Mouse (Mus musculus) stomach, embryonic 15.5 days (tissue): ENCODE results near the gene Olfr1510. TPM values are rescaled to one million over a fixed set of nuclear protein-coding genes. Genes with fewer than 3 reads are reported as not detected.
"Not testable (repeated sequence)": the region's sequence is repeated elsewhere in the genome, so short reads cannot be mapped to it uniquely, and the experiment has no call there.

ENCODE experiments used
- ATAC-seq: fragments of 200-750 bp; cut with Nextera tagmentation; 2 replicates; pipeline ENCODE4 v1.8.0; 2017; ENCODE audit warnings: low read depth, moderate number of reproducible peaks, moderate TSS enrichment; ENCODE audit not compliant: insufficient read depth, low FRiP score
- H3K27ac ChIP-seq: fragments of 300-500 bp; sonication (generic); 2 replicates; pipeline ENCODE4 v1.5.1; 2015; ENCODE audit warnings: mild to moderate bottlenecking, inconsistent platforms
- H3K27me3 ChIP-seq: fragments of 300-500 bp; sonication (generic); replicated peaks from 2 replicates; pipeline ENCODE4 v1.6.1; 2015; ENCODE audit warnings: inconsistent platforms
- H3K36me3 ChIP-seq: fragments of 300-500 bp; sonication (generic); 2 replicates; pipeline ENCODE4 v1.6.1; 2015; ENCODE audit warnings: inconsistent platforms
- H3K4me1 ChIP-seq: fragments of 300-500 bp; sonication (generic); 2 replicates; pipeline ENCODE4 v1.6.1; 2015; ENCODE audit warnings: inconsistent platforms
- H3K4me2 ChIP-seq: fragments of 300-500 bp; sonication (generic); 2 replicates; pipeline ENCODE4 v1.6.1; 2015; ENCODE audit warnings: mild to moderate bottlenecking, inconsistent platforms
- H3K4me3 ChIP-seq: fragments of 300-500 bp; sonication (generic); replicated peaks from 2 replicates; pipeline ENCODE4 v1.5.1; 2015; ENCODE audit warnings: inconsistent platforms
- H3K9ac ChIP-seq: fragments of 300-500 bp; sonication (generic); 2 replicates; pipeline ENCODE4 v1.6.1; 2015; ENCODE audit warnings: inconsistent platforms
- H3K9me3 ChIP-seq: fragments of 300-500 bp; sonication (generic); 2 replicates; pipeline ENCODE4 v1.6.1; 2016; ENCODE audit warnings: inconsistent platforms
- WGBS: fragments of 180-500 bp; shearing (Covaris S2); methylation state at CpG from one replicate; pipeline ENCODE4 v1.1.7; 2015; 5-methylcytosine and 5-hydroxymethylcytosine counted together
- polyA plus RNA-seq: library from polyadenylated mRNA; unstranded; fragments of >200 nt; fragmentation: Nextera tagmentation; extraction: Ambion mirVana; gene quantifications from 2 replicates; pipeline ENCODE4 v1.2.1, GENCODE M21; 2015

Gene Olfr1510
- polyA plus RNA-seq = not detected in 2 replicates

DNA sequence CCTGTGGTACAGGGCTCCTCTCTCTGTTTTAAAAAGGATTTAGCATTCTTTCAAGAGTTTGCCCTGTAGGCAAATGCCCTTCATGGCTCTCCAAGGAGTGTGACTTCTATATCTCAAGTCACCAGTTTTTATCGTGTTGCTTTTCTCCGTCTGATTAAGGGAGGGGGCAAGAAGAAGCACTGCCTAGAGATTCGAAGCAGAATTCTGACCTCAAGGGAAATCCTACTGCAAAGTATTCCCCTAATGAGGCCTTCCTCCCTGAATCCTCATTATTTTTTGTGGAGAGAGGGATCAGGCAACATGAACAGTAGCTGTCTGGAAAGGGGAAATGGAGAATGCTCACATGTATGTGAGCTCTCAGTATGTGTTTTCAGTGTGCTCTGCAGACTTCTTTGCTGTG lies at the start of gene Olfr1510:
TSS of gene Olfr1510 (minus strand) at position 101 of the 400 bp plus-strand sequence.
- Histone ChIP-seq H3K4me3 (no peak within 1 kb of the TSS), H3K36me3 (no peaks in the 10 kb centered on the region), H3K4me2 (no peak within 1 kb of the TSS), H3K4me1 (no peaks in the 10 kb centered on the region), H3K9me3 (no peaks in the 10 kb centered on the region), H3K27ac (no peak within 1 kb of the TSS), H3K9ac (no peak within 1 kb of the TSS), H3K27me3 (no peaks in the 10 kb centered on the region)
- no peak for ATAC-seq
- 84% methylated on average over 3 of the region's 3 CpGs for WGBS

GRCm38 (mm10) chr14:52461928-52462327 lies 47.8 kb upstream of the Olfr1510 start:
- Histone ChIP-seq H3K9me3 (no peaks in the 10 kb centered on the region), H3K9ac (no peak overlapping the region), H3K4me3 (no peak overlapping the region), H3K4me2 (no peak overlapping the region), H3K27ac (no peak overlapping the region), H3K36me3 (no peaks in the 10 kb centered on the region), H3K4me1 (no peaks in the 10 kb centered on the region), H3K27me3 (no peaks in the 10 kb centered on the region)
- no peak for ATAC-seq

DNA sequence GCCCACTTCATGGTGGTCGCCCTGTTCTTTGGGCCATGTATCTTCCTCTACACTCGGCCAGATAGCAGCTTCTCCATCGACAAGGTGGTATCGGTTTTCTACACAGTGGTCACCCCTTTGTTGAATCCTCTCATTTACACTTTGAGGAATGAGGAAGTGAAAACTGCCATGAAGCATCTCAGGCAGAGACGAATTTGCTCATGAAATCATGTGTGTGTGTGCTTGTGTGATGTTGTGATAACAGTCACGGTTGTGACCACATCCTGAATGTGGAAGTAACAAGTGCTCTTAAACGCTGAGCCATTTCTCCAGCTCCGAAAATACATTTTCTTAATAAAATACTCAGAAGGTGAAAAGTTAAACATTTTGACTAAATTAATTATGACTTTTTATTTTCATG lies 37.0 kb upstream of the Olfr1510 start:
- Histone ChIP-seq H3K9me3 (no peaks in the 10 kb centered on the region), H3K4me1 (no peaks in the 10 kb centered on the region), H3K36me3 (no peaks in the 10 kb centered on the region), H3K4me3 (no peak overlapping the region), H3K9ac (no peak overlapping the region), H3K27me3 (no peaks in the 10 kb centered on the region), H3K27ac (no peak overlapping the region), H3K4me2 (no peak overlapping the region)
- 82% methylated on average over 8 of the region's 8 CpGs for WGBS
- ATAC-seq = no peak

GRCm38 (mm10) chr14:52442690-52443089 lies 28.5 kb upstream of the Olfr1510 start, which contains the start of gene Olfr1509:
TSS of gene Olfr1509 (plus strand) at chr14:52442990.
- no peak within 1 kb of the TSS for H3K27ac ChIP-seq
- no peak within 1 kb of the TSS for H3K9ac ChIP-seq
- H3K9me3 ChIP-seq = no peaks in the 10 kb centered on the region
- ATAC-seq = no peak
- no peaks in the 10 kb centered on the region for H3K36me3 ChIP-seq
- H3K4me3 ChIP-seq = no peak within 1 kb of the TSS
- H3K27me3 ChIP-seq = no peaks in the 10 kb centered on the region
- no peak within 1 kb of the TSS for H3K4me2 ChIP-seq
- H3K4me1 ChIP-seq = no peaks in the 10 kb centered on the region

GRCm38 (mm10) chr14:52427686-52428085 lies 13.5 kb upstream of the Olfr1510 start:
- Histone ChIP-seq H3K36me3 (no peaks in the 10 kb centered on the region), H3K9me3 (no peaks in the 10 kb centered on the region), H3K27me3 (no peaks in the 10 kb centered on the region), H3K4me1 (no peaks in the 10 kb centered on the region), H3K4me3 (no peak overlapping the region), H3K9ac (no peak overlapping the region), H3K4me2 (no peak overlapping the region), H3K27ac (no peak overlapping the region)
- WGBS = 89% methylated on average over 1 of the region's 1 CpGs
- ATAC-seq = no peak

- H3K4me2 ChIP-seq, H3K4me3 ChIP-seq, H3K27me3 ChIP-seq, H3K4me1 ChIP-seq, H3K36me3 ChIP-seq, H3K27ac ChIP-seq, H3K9me3 ChIP-seq, H3K9ac ChIP-seq, ATAC-seq: not testable (repeated sequence)
- WGBS = 69% methylated on average over 8 of the region's 10 CpGs
These were observed 3.8 kb downstream of the Olfr1510 start for GRCm38 (mm10) chr14:52410142-52410919.

- no peaks in the 10 kb centered on the region for H3K4me1 ChIP-seq
- H3K4me3 ChIP-seq = no peak within 1 kb of the TSS
- H3K27me3 ChIP-seq = no peaks in the 10 kb centered on the region
- H3K9ac ChIP-seq = no peak within 1 kb of the TSS
- H3K9me3 ChIP-seq = no peaks in the 10 kb centered on the region
- H3K36me3 ChIP-seq = no peaks in the 10 kb centered on the region
- no peak for ATAC-seq
- H3K4me2 ChIP-seq = no peak within 1 kb of the TSS
- WGBS = 68% methylated on average over 4 of the region's 4 CpGs
- H3K27ac ChIP-seq = no peak within 1 kb of the TSS
These were observed 16.9 kb downstream of the Olfr1510 start, which contains the start of gene Olfr1511 for GRCm38 (mm10) chr14:52397279-52397678. TSS of gene Olfr1511 (minus strand) at chr14:52397379.

DNA sequence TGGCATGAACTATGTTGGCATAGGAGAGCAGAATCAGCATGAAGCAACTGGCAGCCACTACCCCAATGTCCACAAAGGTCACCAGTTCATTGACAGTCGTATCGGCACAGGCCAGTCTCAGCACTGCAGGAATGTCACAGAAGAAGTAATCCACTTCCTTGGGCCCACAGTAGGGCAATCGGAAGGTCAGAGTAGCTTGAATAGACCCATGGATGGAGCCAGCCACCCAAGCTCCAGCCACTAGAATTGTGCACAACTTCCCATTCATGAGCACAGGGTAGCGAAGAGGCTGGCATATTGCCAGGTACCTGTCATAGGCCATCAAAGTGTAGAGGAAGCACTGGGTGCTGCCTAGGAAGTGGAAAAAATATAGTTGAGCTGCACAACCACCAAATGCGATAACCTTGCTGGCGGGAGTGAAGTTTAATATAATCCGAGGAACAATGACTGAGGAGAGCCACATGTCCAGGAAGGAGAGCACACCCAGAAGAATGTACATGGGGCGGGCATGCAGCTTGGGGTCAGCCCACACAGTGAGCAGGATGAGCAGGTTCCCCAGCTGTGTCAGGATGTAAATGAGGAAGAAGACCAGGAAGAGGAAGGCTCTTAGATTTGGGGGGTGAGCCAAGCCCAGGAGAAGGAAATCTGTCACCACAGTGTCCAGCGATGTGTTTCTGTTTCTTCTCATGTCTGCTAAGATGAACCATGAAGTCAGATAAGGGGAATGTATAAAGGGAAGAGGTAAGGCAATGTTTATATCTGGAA lies 23.9 kb downstream of the Olfr1510 start:
- not testable (repeated sequence) for H3K9me3 ChIP-seq, H3K4me1 ChIP-seq, H3K36me3 ChIP-seq, H3K27me3 ChIP-seq, H3K9ac ChIP-seq, H3K4me3 ChIP-seq, H3K4me2 ChIP-seq, H3K27ac ChIP-seq, ATAC-seq
- 77% methylated on average over 9 of the region's 9 CpGs for WGBS

- Histone ChIP-seq H3K36me3 (no peaks in the 10 kb centered on the region), H3K4me3 (no peak within 1 kb of the TSS), H3K4me1 (no peaks in the 10 kb centered on the region), H3K27ac (no peak within 1 kb of the TSS), H3K9ac (no peak within 1 kb of the TSS), H3K27me3 (no peaks in the 10 kb centered on the region), H3K9me3 (no peaks in the 10 kb centered on the region), H3K4me2 (no peak within 1 kb of the TSS)
- no peak for ATAC-seq
- WGBS = 81% methylated on average over 2 of the region's 2 CpGs
These were observed 35.1 kb downstream of the Olfr1510 start, which contains the start of gene Olfr1512 for GRCm38 (mm10) chr14:52379068-52379467. TSS of gene Olfr1512 (minus strand) at chr14:52379168.

GRCm38 (mm10) chr14:52368741-52369140 lies 45.4 kb downstream of the Olfr1510 start:
- Histone ChIP-seq H3K27ac (no peak overlapping the region), H3K4me3 (no peak overlapping the region), H3K4me2 (no peak overlapping the region), H3K27me3 (no peaks in the 10 kb centered on the region), H3K4me1 (no peaks in the 10 kb centered on the region), H3K9ac (no peak overlapping the region), H3K9me3 (no peaks in the 10 kb centered on the region), H3K36me3 (no peaks in the 10 kb centered on the region)
- ATAC-seq = no peak
- 81% methylated on average over 3 of the region's 3 CpGs for WGBS
